Mouse (Mus musculus) hindbrain, embryonic 11.5 days (tissue): ENCODE data around the gene Tek. TPM values are rescaled to one million over a fixed set of nuclear protein-coding genes. Genes with fewer than 3 reads are reported as not detected.

ENCODE experiments used
- ATAC-seq: fragments of 200-750 bp; cut with Nextera tagmentation; 2 replicates; pipeline ENCODE4 v1.8.0; 2017; ENCODE audit warnings: mild to moderate bottlenecking, moderate TSS enrichment, moderate library complexity; ENCODE audit not compliant: low FRiP score
- DNase-seq: peaks from one replicate; pipeline ENCODE4 v3.0.0-alpha.2; 2015; ENCODE audit warnings: low spot score
- H3K27ac ChIP-seq: fragments of 300-500 bp; sonication (generic); 2 replicates; pipeline ENCODE4 v1.5.1; 2014; ENCODE audit warnings: mild to moderate bottlenecking, low read depth, low read length
- H3K27me3 ChIP-seq: fragments of 300-500 bp; sonication (generic); 2 replicates; pipeline ENCODE4 v1.6.1; 2014; ENCODE audit warnings: mild to moderate bottlenecking, low read length, moderate library complexity, mixed read lengths; ENCODE audit not compliant: control insufficient read depth, insufficient read depth
- H3K36me3 ChIP-seq: fragments of 300-500 bp; sonication (generic); 2 replicates; pipeline ENCODE4 v1.6.1; 2014; ENCODE audit warnings: mild to moderate bottlenecking, low read length, moderate library complexity, mixed read lengths; ENCODE audit not compliant: control insufficient read depth, insufficient read depth
- H3K4me1 ChIP-seq: fragments of 300-500 bp; sonication (generic); replicated peaks from 2 replicates; pipeline ENCODE4 v1.6.1; 2014; ENCODE audit warnings: low read length, mixed read lengths; ENCODE audit not compliant: control insufficient read depth, insufficient read depth
- H3K4me2 ChIP-seq: fragments of 300-500 bp; sonication (generic); replicated peaks from 2 replicates; pipeline ENCODE4 v1.6.1; 2014; ENCODE audit warnings: mild to moderate bottlenecking, low read depth, low read length
- H3K4me3 ChIP-seq: fragments of 300-500 bp; sonication (generic); 2 replicates; pipeline ENCODE4 v1.5.1; 2014; ENCODE audit warnings: low read depth, low read length
- H3K9ac ChIP-seq: fragments of 300-500 bp; sonication (generic); 2 replicates; pipeline ENCODE4 v1.6.1; 2014; ENCODE audit warnings: low read depth, low read length
- H3K9me3 ChIP-seq: fragments of 300-500 bp; sonication (generic); 2 replicates; pipeline ENCODE4 v1.6.1; 2016; ENCODE audit warnings: low read length; ENCODE audit not compliant: control insufficient read depth
- WGBS: fragments of 180-500 bp; shearing (Covaris S2); extraction: QIAGEN DNeasy Blood & Tissue Kit; methylation state at CpG from one replicate; pipeline ENCODE4 v1.1.7; 2014; 5-methylcytosine and 5-hydroxymethylcytosine counted together
- polyA plus RNA-seq: library from polyadenylated mRNA; unstranded; fragments of >200 nt; fragmentation: Nextera tagmentation; extraction: Ambion mirVana; gene quantifications from 2 replicates; pipeline ENCODE4 v1.2.1, GENCODE M21; 2014

Tek gene
- polyA plus RNA-seq, 1 experiment from 2014 or later, result 11.6 TPM

GRCm38 (mm10) chr4:94766176-94766575 is 27.1 kb downstream of the Tek start:
- 81% methylated on average over 7 of the region's 7 CpGs for WGBS
- ATAC-seq, result no peak
- Histone ChIP-seq H3K9me3 (no peaks in the 10 kb centered on the region), H3K36me3 (no peaks in the 10 kb centered on the region), H3K27ac (no peak overlapping the region), H3K27me3 (no peaks in the 10 kb centered on the region), H3K4me2 (no peak overlapping the region), H3K4me3 (no peak overlapping the region), H3K4me1 (no peaks in the 10 kb centered on the region), H3K9ac (no peak overlapping the region)
- no peak for DNase-seq

- H3K9me3 ChIP-seq, result no peaks in the 10 kb centered on the region
- H3K4me1 ChIP-seq, result no peaks in the 10 kb centered on the region
- no peak overlapping the region for H3K27ac ChIP-seq
- DNase-seq (no peak), ATAC-seq (no peak)
- H3K27me3 ChIP-seq, result no peaks in the 10 kb centered on the region
- no peaks in the 10 kb centered on the region for H3K36me3 ChIP-seq
- H3K4me3 ChIP-seq, result no peak overlapping the region
- 86% methylated on average over 3 of the region's 3 CpGs for WGBS
- no peak overlapping the region for H3K4me2 ChIP-seq
- H3K9ac ChIP-seq, result no peak overlapping the region
Measured at GRCm38 (mm10) chr4:94768624-94769023, 29.5 kb downstream of the Tek start.

- WGBS, result 93% methylated on average over 5 of the region's 5 CpGs
- Histone ChIP-seq H3K9me3 (no peaks in the 10 kb centered on the region), H3K27ac (no peak overlapping the region), H3K27me3 (no peaks in the 10 kb centered on the region), H3K36me3 (no peaks in the 10 kb centered on the region), H3K4me1 (no peaks in the 10 kb centered on the region), H3K4me3 (no peak overlapping the region), H3K4me2 (no peak overlapping the region), H3K9ac (no peak overlapping the region)
- DNase-seq (no peak), ATAC-seq (no peak)
Measured at GRCm38 (mm10) chr4:94781043-94781442, 42.0 kb downstream of the Tek start.

DNA sequence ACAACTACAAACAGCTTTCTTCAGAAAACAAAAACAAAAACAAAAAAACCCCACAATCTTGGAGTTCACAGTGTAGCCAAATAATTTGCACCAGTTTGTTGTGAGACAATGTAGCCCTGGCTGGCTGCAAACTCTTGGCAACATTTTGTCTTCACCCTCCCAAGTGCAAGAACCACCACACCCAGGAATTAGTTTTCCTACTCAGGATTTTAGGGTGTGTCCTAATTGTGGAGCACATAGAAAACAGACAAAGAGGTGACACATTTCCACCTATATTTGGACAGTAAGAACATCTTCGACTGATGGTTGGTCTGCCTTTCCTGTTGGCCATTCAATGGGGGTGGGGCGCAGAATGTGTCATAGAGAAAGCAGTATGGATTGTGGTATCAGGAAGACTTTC is 46.8 kb downstream of the Tek start:
- Histone ChIP-seq H3K4me2 (no peak overlapping the region), H3K4me3 (no peak overlapping the region), H3K27me3 (no peaks in the 10 kb centered on the region), H3K36me3 (no peaks in the 10 kb centered on the region), H3K9me3 (no peaks in the 10 kb centered on the region), H3K27ac (no peak overlapping the region), H3K9ac (no peak overlapping the region), H3K4me1 (no peaks in the 10 kb centered on the region)
- no peak for ATAC-seq
- no peak for DNase-seq
- 92% methylated on average over 2 of the region's 2 CpGs for WGBS

DNA sequence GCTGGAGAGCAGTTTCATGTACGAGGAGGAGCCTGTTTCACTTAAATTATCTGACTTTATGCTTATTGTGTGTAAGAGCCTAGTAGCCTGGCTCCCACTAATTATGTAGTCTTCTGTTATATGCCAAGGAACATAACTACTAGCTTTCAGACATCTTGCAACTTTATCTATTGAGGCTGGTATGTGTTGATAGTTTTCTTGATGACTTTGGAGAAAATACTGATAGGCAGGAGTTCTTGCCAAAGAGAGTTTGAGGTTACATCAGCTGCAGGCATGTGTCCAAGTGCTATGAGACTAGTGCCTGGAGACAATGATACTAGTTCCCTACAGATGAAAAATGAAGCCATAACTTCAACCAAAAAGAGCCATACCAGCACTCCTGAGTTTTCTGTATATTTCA is 64.1 kb downstream of the Tek start:
- Histone ChIP-seq H3K4me3 (no peak overlapping the region), H3K9me3 (no peaks in the 10 kb centered on the region), H3K27me3 (no peaks in the 10 kb centered on the region), H3K4me1 (no peaks in the 10 kb centered on the region), H3K27ac (no peak overlapping the region), H3K9ac (no peak overlapping the region), H3K4me2 (no peak overlapping the region), H3K36me3 (no peaks in the 10 kb centered on the region)
- 82% methylated on average over 1 of the region's 1 CpGs for WGBS
- DNase-seq, result no peak
- ATAC-seq, result no peak

- Histone ChIP-seq H3K27me3 (no peaks in the 10 kb centered on the region), H3K4me2 (no peak overlapping the region), H3K27ac (no peak overlapping the region), H3K36me3 (no peaks in the 10 kb centered on the region), H3K9me3 (no peaks in the 10 kb centered on the region), H3K4me1 (no peaks in the 10 kb centered on the region), H3K4me3 (no peak overlapping the region), H3K9ac (no peak overlapping the region)
- DNase-seq, result no peak
- whole genome bisulfite sequencing, result 80% methylated on average over 1 of the region's 1 CpGs
- no peak for ATAC-seq
Measured at GRCm38 (mm10) chr4:94810616-94811015, 71.5 kb downstream of the Tek start.

DNA sequence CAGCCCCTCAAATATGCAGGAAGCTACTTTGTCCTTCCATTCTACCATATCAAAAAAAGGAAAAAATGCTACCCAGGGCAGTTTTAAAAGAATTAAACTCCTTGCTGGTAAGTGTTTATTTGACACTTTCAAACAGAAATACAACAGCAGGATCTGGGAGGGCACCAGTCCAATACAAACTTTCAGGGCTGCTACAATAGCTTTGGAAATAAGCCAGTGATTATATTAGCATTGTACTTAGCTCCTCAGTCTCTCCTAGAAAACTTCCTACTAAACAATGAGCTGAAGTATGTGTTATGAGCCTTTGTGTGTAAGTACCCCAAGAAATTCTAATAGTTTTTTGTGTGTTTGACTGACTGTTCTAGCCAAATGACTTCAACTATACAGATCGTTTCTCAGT is 87.8 kb downstream of the Tek start:
- Histone ChIP-seq H3K27me3 (no peaks in the 10 kb centered on the region), H3K36me3 (no peaks in the 10 kb centered on the region), H3K27ac (no peak overlapping the region), H3K9me3 (no peaks in the 10 kb centered on the region), H3K4me2 (no peak overlapping the region), H3K4me1 (no peaks in the 10 kb centered on the region), H3K9ac (no peak overlapping the region), H3K4me3 (no peak overlapping the region)
- ATAC-seq (no peak), DNase-seq (no peak)
- 78% methylated on average over 1 of the region's 1 CpGs for WGBS

DNA sequence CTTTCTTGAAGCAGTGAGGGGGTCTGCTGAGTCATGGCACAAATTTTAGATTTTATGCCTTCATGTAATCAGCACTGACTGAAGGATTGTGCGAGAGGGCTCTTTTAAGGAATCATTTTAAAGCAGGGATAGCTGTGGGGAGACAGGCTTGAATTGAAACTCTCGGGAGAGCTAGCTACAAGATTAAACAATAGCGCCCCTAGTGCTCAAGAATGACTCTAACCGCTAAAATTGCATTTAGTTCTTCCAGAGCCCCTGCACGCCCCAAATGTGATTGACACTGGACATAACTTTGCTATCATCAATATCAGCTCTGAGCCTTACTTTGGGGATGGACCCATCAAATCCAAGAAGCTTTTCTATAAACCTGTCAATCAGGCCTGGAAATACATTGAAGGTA is 88.3 kb downstream of the Tek start:
- 35% methylated on average over 5 of the region's 5 CpGs for WGBS
- Histone ChIP-seq H3K27ac (no peak overlapping the region), H3K9ac (no peak overlapping the region), H3K27me3 (no peaks in the 10 kb centered on the region), H3K4me1 (no peaks in the 10 kb centered on the region), H3K36me3 (no peaks in the 10 kb centered on the region), H3K9me3 (no peaks in the 10 kb centered on the region), H3K4me3 (no peak overlapping the region), H3K4me2 (no peak overlapping the region)
- DNase-seq (peak; percentile 41), ATAC-seq (peak; percentile 33; the same call in 1 of the 2 replicates)

- H3K36me3 ChIP-seq, result no peaks in the 10 kb centered on the region
- DNase-seq (no peak), ATAC-seq (0 out of 2 replicates have a peak, but pooled peaks have one; percentile 15)
- no peak overlapping the region for H3K9ac ChIP-seq
- 76% methylated on average over 6 of the region's 6 CpGs for WGBS
- no peak overlapping the region for H3K27ac ChIP-seq
- no peak overlapping the region for H3K4me2 ChIP-seq
- no peaks in the 10 kb centered on the region for H3K9me3 ChIP-seq
- H3K4me1 ChIP-seq, result no peaks in the 10 kb centered on the region
- no peaks in the 10 kb centered on the region for H3K27me3 ChIP-seq
- no peak overlapping the region for H3K4me3 ChIP-seq
Measured at GRCm38 (mm10) chr4:94829924-94830386, 90.9 kb downstream of the Tek start.
